Mouse (Mus musculus) kidney, adult 2 months (tissue): ENCODE measurements around the gene Nubp1.

Experiments
- CTCF ChIP-seq: fragments of 200-500 bp; conservative IDR thresholded peaks from 2 replicates; pipeline ENCODE4 v1.5.1; 2011; ENCODE audit warnings: low read depth, mild to moderate bottlenecking, control low read depth, low read length, moderate library complexity, mixed read lengths; ENCODE audit not compliant: insufficient read depth, insufficient read length
- POLR2A ChIP-seq: fragments of 200-500 bp; IDR thresholded peaks from one replicate; pipeline ENCODE4 v1.6.1; 2011; ENCODE audit warnings: low read depth, low read length, control low read depth

DNA sequence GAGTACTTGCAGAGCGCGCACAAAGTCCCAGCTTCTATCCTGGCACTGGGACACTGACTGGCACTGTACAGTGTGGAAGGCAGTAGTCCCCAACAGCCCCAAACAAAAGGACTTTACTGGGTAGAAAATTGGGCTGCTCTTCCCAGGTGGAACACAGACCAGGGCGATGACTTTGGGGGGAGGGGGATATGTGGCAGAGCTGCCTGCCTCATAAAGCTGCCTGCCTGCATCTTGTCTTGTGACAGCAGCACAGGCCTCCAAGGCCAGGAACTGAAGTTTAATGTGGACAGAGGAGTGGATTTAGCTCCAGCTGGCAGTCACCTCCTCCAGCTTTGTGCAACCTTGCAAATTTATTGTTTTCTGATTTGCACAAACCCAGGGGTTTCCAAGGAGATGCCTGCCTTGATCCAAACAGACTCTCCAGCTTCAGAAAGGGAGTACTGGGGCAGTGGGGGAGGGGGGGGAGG lies 42.2 kb upstream of the Nubp1 start:
- TF ChIP-seq CTCF (no peak), POLR2A (no peak)
